Mouse (Mus musculus) spleen, adult 2 months (tissue): ENCODE results near the gene Gal3st2.
"Not testable (repeated sequence)": the region's sequence is repeated elsewhere in the genome, so short reads cannot be mapped to it uniquely, and the experiment has no call there.

ENCODE experiments used
- CTCF ChIP-seq: fragments of 200-500 bp; IDR thresholded peaks from 2 replicates; pipeline ENCODE4 v1.5.1; 2011; ENCODE audit warnings: mild to moderate bottlenecking, inconsistent platforms; ENCODE audit not compliant: insufficient read depth, insufficient read length, insufficient replicate concordance; ENCODE audit errors: extremely low read depth
- POLR2A ChIP-seq: fragments of 200-500 bp; IDR thresholded peaks from 2 replicates; pipeline ENCODE4 v1.6.1; 2011; ENCODE audit warnings: low read depth, low read length, inconsistent platforms

DNA sequence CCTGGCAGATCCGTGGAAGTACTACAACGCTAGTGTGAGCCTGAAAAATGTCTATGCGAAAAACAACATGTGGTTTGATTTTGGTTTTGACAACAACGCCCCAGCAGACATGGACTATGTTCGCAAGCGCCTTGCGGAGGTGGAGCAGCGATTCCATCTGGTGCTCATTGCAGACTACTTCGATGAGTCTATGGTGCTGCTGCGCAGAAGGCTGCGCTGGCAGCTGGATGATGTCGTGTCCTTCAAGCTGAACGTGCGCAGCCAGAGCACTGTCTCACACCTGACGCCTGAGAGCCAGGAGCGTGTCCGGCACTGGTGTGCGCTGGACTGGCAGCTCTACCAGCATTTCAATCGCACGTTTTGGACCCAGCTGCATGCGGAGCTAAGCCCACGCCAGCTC is 13.3 kb downstream of the Gal3st2 start:
- not testable (repeated sequence) for TF ChIP-seq CTCF, POLR2A
